Mouse (Mus musculus): ENCODE measurements around the gene Cyp4a10.
"Not testable (repeated sequence)": the region's sequence is repeated elsewhere in the genome, so short reads cannot be mapped to it uniquely, and the experiment has no call there.

GRCm38 (mm10) chr4:115513964-115514363, 4.1 kb upstream of the Cyp4a10 start:
- not testable (repeated sequence) for TF ChIP-seq CTCF (IDR thresholded peaks at IDR 0.05; ENCODE audit: extremely low read depth, insufficient read depth, insufficient read length, insufficient replicate concordance); POLR2A (IDR thresholded peaks at IDR 0.05; ENCODE audit: low read depth, low read length)
